Mouse (Mus musculus): ENCODE measurements at regions not wholly inside any gene's neighbourhood (a gene's known extent, or its start where the extent isn't known, plus 50 kb on each side); places are given as distances from the start of the nearest gene placed in this dataset.

DNA sequence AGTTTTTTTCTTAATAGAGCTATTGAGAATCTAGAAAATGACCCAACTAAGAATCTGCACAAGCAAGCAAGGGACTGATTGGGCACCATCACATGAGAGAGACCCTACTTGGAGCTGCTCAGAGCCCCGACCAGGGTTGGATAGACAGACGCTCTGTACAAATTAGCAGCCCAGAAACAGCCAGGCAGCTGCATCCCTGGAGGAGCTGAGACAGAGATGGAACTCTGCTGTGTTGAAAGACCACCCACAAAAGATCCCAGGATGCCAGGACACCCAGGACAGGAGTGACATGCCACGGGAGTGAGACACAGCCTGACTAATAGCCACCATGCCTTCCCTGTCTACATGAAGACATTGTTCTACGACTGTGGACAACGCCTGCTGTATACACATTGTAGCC is 147.9 kb downstream of the Gm826 start:
- DNase-seq: no peak

- DNase-seq: no peak
Measured at GRCm38 (mm10) chr2:160170975-160171515, 162.9 kb downstream of the Gm826 start.

DNA sequence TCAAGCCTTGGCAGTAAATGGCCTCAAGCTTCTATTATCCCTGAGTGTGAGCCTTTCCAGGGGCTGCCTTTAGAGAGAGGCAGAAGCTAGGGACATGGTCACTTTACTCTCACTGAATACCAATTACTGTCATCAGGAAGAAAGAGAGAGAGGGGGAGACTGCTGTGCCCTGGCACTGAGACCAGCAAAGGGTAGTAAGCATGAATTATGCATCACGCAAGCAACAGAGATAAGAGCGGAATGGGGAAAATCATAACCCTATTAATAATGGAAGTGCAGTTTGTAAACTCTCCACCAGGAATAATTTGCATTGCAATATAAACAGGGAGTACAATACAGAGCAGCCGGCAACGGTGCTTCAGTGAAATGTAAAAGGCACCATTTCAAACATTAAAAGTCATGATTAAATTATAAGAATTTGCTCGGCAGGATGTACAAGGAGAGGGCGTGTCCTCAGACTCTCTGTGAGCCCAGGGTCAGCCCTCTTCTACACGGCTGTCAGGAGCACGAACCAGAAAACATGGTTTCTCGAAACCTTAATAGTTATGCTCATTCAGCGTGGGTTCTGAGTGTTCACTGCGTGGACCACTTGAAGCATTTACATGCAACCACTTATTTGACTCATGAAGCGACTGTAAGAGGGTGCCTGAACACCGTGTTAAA is 175.2 kb downstream of the Gm826 start:
- DNase-seq: no peak

DNA sequence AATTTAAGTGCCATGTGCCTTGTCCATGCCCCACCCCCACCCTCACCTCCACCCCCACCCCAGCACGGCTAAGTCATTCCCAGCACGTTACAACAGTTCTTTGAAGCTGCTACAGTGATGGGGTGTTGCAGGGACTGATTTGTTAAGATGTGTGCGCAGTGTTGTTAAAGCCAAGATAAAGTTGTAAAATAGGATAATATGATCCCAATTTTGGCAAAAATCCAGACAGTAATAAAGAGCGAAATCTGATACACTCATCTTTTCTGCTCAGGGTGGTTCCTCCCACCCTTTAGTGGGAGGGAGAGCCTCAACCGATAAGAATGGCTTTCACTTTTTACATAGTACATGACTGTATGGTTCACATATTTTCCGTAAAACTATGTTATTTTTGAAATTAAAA is 180.2 kb downstream of the Gm826 start:
- DNase-seq: no peak

DNA sequence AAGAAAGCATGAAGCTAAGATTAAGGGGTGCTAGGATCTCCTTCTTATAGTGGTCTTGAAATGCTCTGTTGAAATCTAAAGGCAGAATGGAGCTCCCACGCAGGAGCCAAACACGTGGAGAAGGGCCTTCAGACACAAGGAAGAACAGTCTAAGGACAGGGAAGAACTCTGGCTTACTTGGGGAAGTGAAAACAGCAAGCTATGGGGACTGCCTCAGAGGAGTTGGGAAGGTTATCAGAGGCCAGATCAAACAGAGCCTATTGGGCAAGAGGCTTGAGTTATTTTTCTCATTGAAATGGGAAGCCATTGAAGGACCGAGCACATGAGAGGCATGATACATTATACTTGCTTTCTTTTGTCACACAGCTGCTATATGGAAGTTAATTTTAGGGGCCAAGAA is 181.9 kb downstream of the Gm826 start:
- DNase-seq: no peak

DNA sequence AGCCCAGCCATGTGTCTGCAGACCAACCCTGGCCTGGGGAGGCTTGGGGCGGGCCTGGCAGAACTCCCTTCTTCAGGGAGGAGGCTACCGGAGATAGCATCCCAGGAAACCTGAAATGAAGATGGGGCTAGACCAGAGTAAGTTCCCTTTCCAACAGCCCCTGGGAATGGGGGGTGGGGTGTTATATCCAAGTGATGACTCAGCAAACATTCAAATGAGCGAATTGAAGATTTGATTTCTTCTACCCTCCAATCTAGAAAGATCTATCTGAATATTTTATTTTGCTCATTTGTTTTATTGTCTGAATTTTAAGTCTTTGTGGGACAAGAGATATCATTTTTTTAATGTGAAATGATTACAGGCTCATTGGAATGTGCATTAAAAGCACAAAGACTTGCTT is 185.0 kb downstream of the Gm826 start:
- no peak for DNase-seq

DNA sequence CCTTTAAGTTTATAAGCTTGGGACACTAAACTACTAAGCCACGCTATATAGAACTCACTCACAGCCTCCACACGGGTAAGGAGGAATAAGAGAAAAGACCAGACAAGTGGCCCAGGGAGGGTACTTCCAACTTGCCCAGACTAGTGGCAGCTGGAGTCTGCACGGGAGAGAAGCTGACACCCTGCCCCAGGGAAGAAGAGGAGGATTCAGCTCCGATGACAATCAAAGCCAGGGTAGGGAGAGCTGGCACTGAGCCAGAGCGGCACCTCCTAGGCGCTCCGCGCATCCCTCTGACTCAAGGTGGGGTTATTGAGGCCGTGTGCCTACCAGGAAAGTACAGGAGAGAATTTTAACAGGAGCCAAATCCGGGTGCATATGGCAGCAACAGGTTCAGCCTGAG is 185.4 kb downstream of the Gm826 start:
- no peak for DNase-seq

- DNase-seq: no peak
Measured at GRCm38 (mm10) chr2:160148031-160148430, 185.9 kb downstream of the Gm826 start.

DNA sequence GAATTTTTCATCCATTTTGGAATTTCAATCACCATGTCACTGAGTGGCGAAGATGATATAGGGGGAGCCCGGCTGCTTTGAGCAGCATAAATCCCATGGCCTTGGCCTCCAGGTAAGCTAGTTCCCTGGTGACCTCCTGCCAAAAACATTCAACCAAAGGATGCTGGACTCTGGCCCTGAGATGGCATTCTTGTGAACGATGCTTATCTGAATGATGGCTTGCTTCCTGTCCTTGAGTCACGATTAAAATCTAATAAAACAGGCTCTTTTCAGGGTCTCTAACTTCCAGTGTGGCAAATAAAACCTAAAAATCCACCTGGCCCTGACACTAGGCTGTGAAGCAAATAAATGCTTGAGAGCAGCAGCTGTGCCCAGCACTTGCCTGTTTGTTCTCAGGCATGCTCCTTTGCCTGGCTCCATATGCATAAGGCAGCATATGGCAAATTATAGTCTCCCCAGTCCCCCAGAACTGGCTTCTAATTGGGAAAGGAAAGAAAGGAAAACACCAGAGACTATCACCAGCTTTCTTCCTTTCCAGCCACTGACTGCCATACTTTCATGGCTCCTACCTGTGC is 193.7 kb downstream of the Gm826 start:
- DNase-seq: no peak

GRCm38 (mm10) chr2:160138091-160138490 is 195.9 kb downstream of the Gm826 start:
- DNase-seq: no peak

DNA sequence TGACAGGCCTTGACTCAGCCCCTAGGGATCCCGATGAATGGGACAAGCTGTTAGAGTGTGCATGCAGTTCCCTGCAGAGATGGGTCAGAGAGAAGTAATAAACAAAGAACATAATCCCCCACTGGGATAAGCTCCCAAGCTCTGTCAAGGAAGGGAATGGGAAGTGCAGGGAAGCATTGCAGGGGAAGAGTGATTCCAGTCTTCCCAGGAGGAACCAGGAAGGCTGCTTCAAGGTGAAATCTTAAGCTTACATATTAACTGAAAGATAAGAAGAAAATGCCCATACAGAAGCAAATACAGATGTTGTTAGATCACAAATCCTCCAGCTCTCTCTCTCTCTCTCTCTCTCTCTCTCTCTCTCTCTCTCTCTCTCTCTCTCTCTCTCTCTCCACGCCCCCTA is 202.2 kb downstream of the Gm826 start:
- DNase-seq: no peak

- DNase-seq: no peak
Measured at GRCm38 (mm10) chr2:160131386-160131785, 202.6 kb downstream of the Gm826 start.

GRCm38 (mm10) chr2:160117148-160117547 is 216.8 kb downstream of the Gm826 start:
- DNase-seq: no peak

- no peak for DNase-seq
Measured at GRCm38 (mm10) chr2:160111176-160111692, 222.7 kb downstream of the Gm826 start.

- no peak for DNase-seq
Measured at GRCm38 (mm10) chr2:160093078-160093477, 240.9 kb downstream of the Gm826 start.

- no peak for DNase-seq
Measured at GRCm38 (mm10) chr2:160085999-160086398, 248.0 kb downstream of the Gm826 start.

DNA sequence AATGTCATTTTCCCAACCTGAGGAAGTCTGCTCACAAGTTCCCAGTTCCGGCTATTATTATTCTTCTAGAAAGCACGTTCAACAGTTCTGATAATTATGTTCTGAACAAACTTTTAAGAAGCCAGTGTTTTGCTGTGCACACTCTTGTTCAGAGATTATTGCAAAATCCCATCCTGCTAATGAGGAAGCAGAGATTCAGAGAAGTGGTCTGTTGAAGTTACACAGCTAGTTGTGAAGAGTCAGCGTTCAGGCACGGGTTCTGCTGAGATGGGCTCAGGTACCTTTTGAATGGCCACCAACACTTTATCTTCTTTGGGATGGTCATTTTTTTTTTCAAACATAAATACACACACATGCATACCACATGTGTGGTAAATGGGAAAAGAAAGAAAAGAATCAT is 250.3 kb downstream of the Gm826 start:
- DNase-seq: no peak

DNA sequence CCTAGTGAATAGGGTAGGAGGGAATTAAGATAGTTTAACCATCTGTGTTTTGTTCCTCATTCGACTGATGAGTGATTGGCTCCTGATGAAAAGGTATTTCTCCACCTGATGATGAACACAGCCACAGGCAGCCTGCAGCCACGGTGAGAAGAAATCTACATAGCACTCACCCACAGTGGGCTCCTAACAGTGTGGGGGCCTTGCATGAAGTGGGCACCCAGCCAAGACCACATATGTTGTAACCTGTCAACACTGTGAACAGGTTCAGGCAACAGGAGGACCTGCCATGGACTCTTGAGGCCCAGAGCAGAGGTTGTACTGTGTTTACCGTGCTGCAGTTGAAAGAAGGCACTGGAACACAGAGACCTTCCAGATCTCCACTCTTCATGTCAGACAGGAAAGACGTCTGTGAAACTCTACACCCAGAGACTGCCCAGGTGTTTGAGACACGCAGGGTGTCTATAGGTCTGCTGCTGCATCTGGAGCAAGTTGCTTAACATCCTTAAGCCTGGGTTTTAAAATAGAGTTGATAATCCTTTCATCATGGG is 251.8 kb downstream of the Gm826 start:
- DNase-seq: no peak

- DNase-seq: no peak
Measured at GRCm38 (mm10) chr2:160075694-160076093, 258.3 kb downstream of the Gm826 start.

GRCm38 (mm10) chr2:160070441-160070840 is 263.5 kb downstream of the Gm826 start:
- no peak for DNase-seq

- no peak for DNase-seq
Measured at GRCm38 (mm10) chr2:160068772-160069171, 265.2 kb downstream of the Gm826 start.

DNA sequence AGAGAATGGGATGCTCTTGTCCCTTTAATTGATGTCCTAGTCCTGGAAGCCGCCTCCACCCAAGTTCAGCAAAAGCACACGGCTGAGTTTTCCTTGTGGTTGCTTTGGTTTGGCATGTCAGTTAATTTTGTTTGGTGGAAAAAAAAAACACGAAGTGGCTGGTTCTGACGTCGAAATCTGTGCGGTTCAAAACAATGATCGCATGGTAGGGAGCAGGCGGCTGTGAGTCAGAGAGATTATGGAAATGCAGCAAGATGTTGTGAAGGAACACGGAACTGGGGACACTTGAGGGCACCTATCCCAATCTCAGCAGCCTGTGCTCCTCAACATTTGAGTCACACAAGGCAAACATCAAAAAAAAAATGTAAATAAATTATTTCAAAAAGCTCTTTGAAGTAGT is 266.1 kb downstream of the Gm826 start:
- DNase-seq: no peak

- DNase-seq: peak; percentile 26
Measured at GRCm38 (mm10) chr2:160066491-160067303, 267.3 kb downstream of the Gm826 start.
